Mouse (Mus musculus) spleen, adult 18-20 months (tissue): ENCODE measurements at regions not wholly inside any gene's neighbourhood (a gene's known extent, or its start where the extent isn't known, plus 50 kb on each side); places are given as distances from the start of the nearest gene placed in this dataset.

Experiments used
- DNase-seq, 2 experiments: peaks; one replicate each; pipeline ENCODE4 v3.0.0; 2022; ENCODE audit warnings: mixed read lengths in 2 of 2

- DNase-seq = no peak
Measured at GRCm38 (mm10) chr3:103517376-103518304, 57.4 kb upstream of the Syt6 start.

GRCm38 (mm10) chr3:103518624-103519023 lies 56.4 kb upstream of the Syt6 start:
- no peak for DNase-seq
